Mouse (Mus musculus): ENCODE measurements at regions not wholly inside any gene's neighbourhood (a gene's known extent, or its start where the extent isn't known, plus 50 kb on each side); places are given as distances from the start of the nearest gene placed in this dataset.
"Not testable (repeated sequence)": the region's sequence is repeated elsewhere in the genome, so short reads cannot be mapped to it uniquely, and the experiment has no call there.

GRCm38 (mm10) chr12:45464952-45465351 lies 390.4 kb upstream of the Stxbp6 start:
- no peak overlapping the region for H3K4me3 ChIP-seq
- H3K9me3 ChIP-seq (replicated peaks): no peaks in the 10 kb centered on the region
- no peaks in the 10 kb centered on the region for H3K36me3 ChIP-seq
- no peak for DNase-seq (ENCODE audit: low spot score)
- 86% methylated on average over 2 of the region's 2 CpGs for WGBS
- H3K27ac ChIP-seq (replicated peaks): no peak overlapping the region
- H3K27me3 ChIP-seq (ENCODE audit: low read depth, poor library complexity, severe bottlenecking): no peaks in the 10 kb centered on the region
- H3K4me1 ChIP-seq: peaks cover 6% of the 10 kb centered on the region; the same call in 1 of the 2 replicates

- H3K36me3 ChIP-seq; H3K4me1 ChIP-seq; H3K9me3 ChIP-seq (replicated peaks); H3K4me3 ChIP-seq; DNase-seq (ENCODE audit: low spot score); H3K27ac ChIP-seq (replicated peaks); H3K27me3 ChIP-seq (ENCODE audit: low read depth, poor library complexity, severe bottlenecking): not testable (repeated sequence)
- WGBS: 91% methylated on average over 8 of the region's 8 CpGs
Observed at GRCm38 (mm10) chr12:45458746-45459145, 384.2 kb upstream of the Stxbp6 start.

- WGBS: 63% methylated on average over 8 of the region's 8 CpGs
- no peak overlapping the region for H3K27ac ChIP-seq (replicated peaks)
- no peaks in the 10 kb centered on the region for H3K27me3 ChIP-seq (ENCODE audit: low read depth, poor library complexity, severe bottlenecking)
- H3K9me3 ChIP-seq (replicated peaks): no peaks in the 10 kb centered on the region
- DNase-seq (ENCODE audit: low spot score): peak; percentile 28
- H3K36me3 ChIP-seq: no peaks in the 10 kb centered on the region
- H3K4me3 ChIP-seq: no peak overlapping the region
- no peaks in the 10 kb centered on the region for H3K4me1 ChIP-seq
Observed at GRCm38 (mm10) chr12:45443512-45444190, 369.1 kb upstream of the Stxbp6 start.

- Histone ChIP-seq H3K36me3 (no peaks in the 10 kb centered on the region), H3K4me1 (no peaks in the 10 kb centered on the region), H3K27ac (replicated peaks) (no peak overlapping the region), H3K9me3 (replicated peaks) (no peaks in the 10 kb centered on the region), H3K27me3 (ENCODE audit: low read depth, poor library complexity, severe bottlenecking) (no peaks in the 10 kb centered on the region), H3K4me3 (no peak overlapping the region)
- 59% methylated on average over 4 of the region's 4 CpGs for WGBS
- DNase-seq (ENCODE audit: low spot score): no peak
Observed at GRCm38 (mm10) chr12:45442474-45442873, 368.0 kb upstream of the Stxbp6 start.

GRCm38 (mm10) chr12:45439745-45440144 lies 365.2 kb upstream of the Stxbp6 start:
- no peaks in the 10 kb centered on the region for H3K9me3 ChIP-seq (replicated peaks)
- H3K36me3 ChIP-seq: no peaks in the 10 kb centered on the region
- no peaks in the 10 kb centered on the region for H3K27me3 ChIP-seq (ENCODE audit: low read depth, poor library complexity, severe bottlenecking)
- DNase-seq (ENCODE audit: low spot score): no peak
- WGBS: 90% methylated on average over 2 of the region's 2 CpGs
- no peak overlapping the region for H3K4me3 ChIP-seq
- no peaks in the 10 kb centered on the region for H3K4me1 ChIP-seq
- H3K27ac ChIP-seq (replicated peaks): no peak overlapping the region

GRCm38 (mm10) chr12:45437271-45437670 lies 362.8 kb upstream of the Stxbp6 start:
- no peaks in the 10 kb centered on the region for H3K27me3 ChIP-seq (ENCODE audit: low read depth, poor library complexity, severe bottlenecking)
- H3K9me3 ChIP-seq (replicated peaks): no peaks in the 10 kb centered on the region
- H3K36me3 ChIP-seq: no peaks in the 10 kb centered on the region
- no peak overlapping the region for H3K4me3 ChIP-seq
- no peak for DNase-seq (ENCODE audit: low spot score)
- no peak overlapping the region for H3K27ac ChIP-seq (replicated peaks)
- H3K4me1 ChIP-seq: no peaks in the 10 kb centered on the region

GRCm38 (mm10) chr12:45399436-45399835 lies 324.9 kb upstream of the Stxbp6 start:
- no peak for DNase-seq (ENCODE audit: low spot score)
- Histone ChIP-seq H3K27ac (replicated peaks) (no peak overlapping the region), H3K9me3 (replicated peaks) (no peaks in the 10 kb centered on the region), H3K36me3 (no peaks in the 10 kb centered on the region), H3K27me3 (ENCODE audit: low read depth, poor library complexity, severe bottlenecking) (no peaks in the 10 kb centered on the region), H3K4me3 (no peak overlapping the region), H3K4me1 (no peaks in the 10 kb centered on the region)
- WGBS: 79% methylated on average over 2 of the region's 2 CpGs

- no peaks in the 10 kb centered on the region for H3K36me3 ChIP-seq
- no peaks in the 10 kb centered on the region for H3K27me3 ChIP-seq (ENCODE audit: low read depth, poor library complexity, severe bottlenecking)
- 63% methylated on average over 3 of the region's 3 CpGs for WGBS
- no peak overlapping the region for H3K27ac ChIP-seq (replicated peaks)
- peaks cover 3% of the 10 kb centered on the region; the same call in 1 of the 2 replicates for H3K9me3 ChIP-seq (replicated peaks)
- H3K4me3 ChIP-seq: no peak overlapping the region
- no peaks in the 10 kb centered on the region for H3K4me1 ChIP-seq
- no peak for DNase-seq (ENCODE audit: low spot score)
Observed at GRCm38 (mm10) chr12:45384864-45385263, 310.4 kb upstream of the Stxbp6 start.
